Mouse (Mus musculus): ENCODE data around the gene Epha4. TPM values are rescaled to one million over a fixed set of nuclear protein-coding genes. Genes with fewer than 3 reads are reported as not detected.

The Epha4 gene
- total and polyA plus RNA-seq, 2 experiments from 2014 or later, result 36.0 to 107 TPM

DNA sequence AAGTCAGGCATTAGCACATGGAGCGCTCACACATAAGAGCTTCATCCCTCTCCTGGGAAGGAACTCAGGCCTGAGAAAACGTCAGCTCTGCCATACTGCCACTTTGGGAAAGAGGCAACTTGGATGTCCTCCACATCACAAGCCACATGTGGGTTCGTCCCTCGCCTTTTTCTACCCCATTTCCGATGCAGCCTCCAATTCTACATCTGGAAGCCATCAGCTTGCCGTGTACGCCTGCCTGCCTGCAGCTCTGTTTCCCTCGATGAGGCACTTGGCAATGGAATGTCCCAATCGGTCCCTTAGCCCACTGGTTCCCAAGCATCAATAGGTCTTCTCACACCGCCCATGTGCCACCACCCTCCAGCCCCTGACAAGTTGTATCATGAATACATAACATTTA lies 110.4 kb downstream of the Epha4 start:
- Histone ChIP-seq H3K9me3 (ENCODE audit: low read length) (no peaks in the 10 kb centered on the region), H3K27me3 (ENCODE audit: insufficient read depth, low read length) (no peaks in the 10 kb centered on the region), H3K27ac (no peak overlapping the region), H3K4me2 (ENCODE audit: low read depth, low read length) (no peak overlapping the region), H3K4me3 (ENCODE audit: low read length) (no peak overlapping the region), H3K36me3 (ENCODE audit: insufficient read depth, low read length) (no peaks in the 10 kb centered on the region), H3K4me1 (ENCODE audit: insufficient read depth, low read length) (peaks cover 4% of the 10 kb centered on the region; the same call in 1 of the 2 replicates), H3K9ac (replicated peaks; ENCODE audit: low read length) (no peak overlapping the region)
- DNase-seq (ENCODE audit: low spot score) (no peak), ATAC-seq (no peak)
- WGBS, result 72% methylated on average over 10 of the region's 10 CpGs
- TF ChIP-seq CTCF (IDR thresholded peaks at IDR 0.05; ENCODE audit: low read depth), result no peak

DNA sequence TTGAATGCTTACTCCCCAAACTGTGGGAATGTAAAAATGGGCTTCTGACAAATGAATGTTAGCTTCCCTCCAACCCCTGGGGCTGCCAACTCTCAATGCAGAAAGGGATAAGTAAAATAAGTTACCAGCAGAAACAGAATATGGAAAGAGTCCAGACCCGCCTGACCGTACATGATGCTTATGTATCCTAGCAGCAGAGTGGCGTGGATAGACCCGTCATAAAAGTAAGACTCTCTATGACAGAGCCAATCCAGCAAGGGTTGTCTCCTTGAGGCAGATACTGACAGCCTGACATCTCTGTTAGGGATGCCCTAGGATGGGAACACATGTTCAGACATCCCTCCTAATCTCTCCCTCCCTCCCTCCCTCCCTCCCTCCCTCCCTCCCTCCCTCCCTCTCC lies 111.9 kb downstream of the Epha4 start:
- ATAC-seq, result peak; percentile 67

DNA sequence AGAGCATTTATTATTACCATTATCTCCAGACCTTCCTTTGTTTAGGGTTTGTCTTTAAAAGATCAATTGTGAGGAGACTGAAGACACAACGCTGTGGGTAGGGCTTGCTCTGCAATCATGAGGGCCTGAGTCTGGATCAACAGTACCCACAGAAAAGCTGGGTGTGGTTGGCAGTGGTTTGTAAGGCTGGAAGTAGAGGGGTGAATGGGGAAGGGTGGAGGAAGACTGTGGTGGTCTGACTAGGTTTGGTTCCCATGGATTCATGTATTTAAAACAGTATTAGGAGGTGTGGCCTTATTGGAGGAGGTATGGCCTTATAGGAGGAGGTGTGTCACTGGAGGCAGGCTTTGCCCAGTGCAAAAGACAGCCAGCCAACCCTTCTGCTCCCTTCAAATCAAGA lies 113.4 kb downstream of the Epha4 start:
- WGBS, result 74% methylated on average over 1 of the region's 1 CpGs
- H3K36me3 ChIP-seq (ENCODE audit: insufficient read depth, low read length), result peaks cover 4% of the 10 kb centered on the region; the same call in 1 of the 2 replicates
- no peak for TF ChIP-seq CTCF (IDR thresholded peaks at IDR 0.05; ENCODE audit: low read depth)
- H3K9ac ChIP-seq (replicated peaks; ENCODE audit: low read length), result no peak overlapping the region
- no peak overlapping the region for H3K27ac ChIP-seq
- H3K9me3 ChIP-seq (ENCODE audit: low read length), result no peaks in the 10 kb centered on the region
- H3K4me2 ChIP-seq (ENCODE audit: low read depth, low read length), result no peak overlapping the region
- ATAC-seq (no peak), DNase-seq (ENCODE audit: low spot score) (no peak)
- no peak overlapping the region for H3K4me3 ChIP-seq (ENCODE audit: low read length)
- peaks cover 4% of the 10 kb centered on the region; the same call in 1 of the 2 replicates for H3K4me1 ChIP-seq (ENCODE audit: insufficient read depth, low read length)
- no peaks in the 10 kb centered on the region for H3K27me3 ChIP-seq (ENCODE audit: insufficient read depth, low read length)

More for the DNA sequence above, 111.9 kb downstream of the Epha4 start:
- whole genome bisulfite sequencing, result 40% methylated on average over 4 of the region's 4 CpGs
- no peak for DNase-seq (ENCODE audit: low spot score)
- no peaks in the 10 kb centered on the region for H3K27me3 ChIP-seq (ENCODE audit: insufficient read depth, low read length)
- peaks cover 4% of the 10 kb centered on the region; the same call in 1 of the 2 replicates for H3K36me3 ChIP-seq (ENCODE audit: insufficient read depth, low read length)
- no peak for TF ChIP-seq CTCF (IDR thresholded peaks at IDR 0.05; ENCODE audit: low read depth)
- H3K9me3 ChIP-seq (ENCODE audit: low read length), result no peaks in the 10 kb centered on the region
- H3K4me1 ChIP-seq (ENCODE audit: insufficient read depth, low read length), result peaks cover 4% of the 10 kb centered on the region; the same call in 1 of the 2 replicates
- H3K9ac ChIP-seq (replicated peaks; ENCODE audit: low read length), result no peak overlapping the region
- no peak overlapping the region for H3K27ac ChIP-seq
- no peak overlapping the region for H3K4me2 ChIP-seq (ENCODE audit: low read depth, low read length)
- no peak overlapping the region for H3K4me3 ChIP-seq (ENCODE audit: low read length)

DNA sequence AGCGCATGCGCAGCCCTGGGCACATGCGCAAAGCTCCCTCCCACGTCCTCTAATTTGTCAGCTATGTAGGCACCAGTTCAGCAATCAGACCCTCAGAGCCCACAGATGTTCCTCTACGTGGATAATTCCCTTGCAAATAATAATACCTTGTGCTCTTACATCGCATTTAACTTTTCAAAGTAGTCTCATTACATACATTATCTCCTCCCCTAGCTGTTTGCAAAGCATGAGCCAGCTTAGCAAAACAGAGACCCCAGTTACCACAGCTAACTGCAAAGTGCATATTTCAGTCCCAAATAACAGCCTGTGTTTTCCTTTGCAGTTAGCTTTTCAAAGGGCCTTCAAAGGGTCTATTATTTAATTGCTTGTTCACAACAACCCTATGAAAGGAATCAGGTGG lies 123.3 kb downstream of the Epha4 start:
- no peak overlapping the region for H3K27ac ChIP-seq
- no peaks in the 10 kb centered on the region for H3K9me3 ChIP-seq (ENCODE audit: low read length)
- H3K36me3 ChIP-seq (ENCODE audit: insufficient read depth, low read length), result peaks cover 5% of the 10 kb centered on the region; the same call in 1 of the 2 replicates
- H3K4me2 ChIP-seq (ENCODE audit: low read depth, low read length), result no peak overlapping the region
- DNase-seq (ENCODE audit: low spot score), result no peak
- H3K4me1 ChIP-seq (ENCODE audit: insufficient read depth, low read length), result no peaks in the 10 kb centered on the region
- TF ChIP-seq CTCF (IDR thresholded peaks at IDR 0.05; ENCODE audit: low read depth), result no peak
- no peak overlapping the region for H3K9ac ChIP-seq (replicated peaks; ENCODE audit: low read length)
- no peak overlapping the region for H3K4me3 ChIP-seq (ENCODE audit: low read length)
- no peak for ATAC-seq
- H3K27me3 ChIP-seq (ENCODE audit: insufficient read depth, low read length), result no peaks in the 10 kb centered on the region
- 80% methylated on average over 6 of the region's 6 CpGs for WGBS

DNA sequence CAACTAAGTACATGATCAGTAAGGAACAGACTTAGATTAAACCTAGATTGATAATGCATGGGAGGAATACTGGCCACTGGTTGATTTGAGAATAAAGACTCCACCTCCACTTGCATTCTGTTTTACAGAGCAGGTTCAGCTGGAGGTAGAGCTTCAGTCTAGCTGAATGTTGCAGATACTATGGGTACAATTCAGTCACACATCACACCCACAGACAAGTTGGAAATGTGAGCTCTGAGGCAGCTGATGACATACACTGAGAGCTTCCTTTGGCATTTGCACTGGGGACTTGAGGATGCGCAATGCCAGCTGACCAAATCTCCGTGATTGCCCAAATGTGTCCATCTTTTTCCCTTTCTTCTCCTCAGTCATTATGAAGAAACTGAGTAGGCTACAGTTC lies 125.8 kb downstream of the Epha4 start:
- no peak for ATAC-seq

DNA sequence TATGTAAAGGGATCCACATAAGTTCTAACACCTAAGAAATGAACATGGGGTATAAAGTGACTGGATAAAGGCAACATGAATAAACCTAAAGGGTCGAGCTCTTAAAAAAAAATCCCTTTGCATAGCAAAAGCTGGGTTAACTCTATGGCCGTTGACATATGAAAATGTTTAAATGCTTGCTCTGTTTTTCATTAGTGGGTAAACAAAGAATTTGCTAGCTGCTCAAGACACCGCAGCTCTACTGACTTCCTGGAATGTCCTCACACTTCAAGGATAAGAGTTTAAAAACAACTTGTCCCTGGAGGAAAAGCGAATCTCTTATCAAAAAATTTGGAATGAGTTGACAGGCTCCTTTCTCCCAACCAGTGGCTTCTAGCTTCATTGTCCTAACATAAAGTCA lies 126.3 kb downstream of the Epha4 start:
- TF ChIP-seq CTCF (IDR thresholded peaks at IDR 0.05; ENCODE audit: low read depth), result no peak
- Histone ChIP-seq H3K27ac (no peak overlapping the region), H3K36me3 (ENCODE audit: insufficient read depth, low read length) (peaks cover 5% of the 10 kb centered on the region; the same call in 1 of the 2 replicates), H3K9ac (replicated peaks; ENCODE audit: low read length) (no peak overlapping the region), H3K4me3 (ENCODE audit: low read length) (no peak overlapping the region), H3K9me3 (ENCODE audit: low read length) (no peaks in the 10 kb centered on the region), H3K4me1 (ENCODE audit: insufficient read depth, low read length) (no peaks in the 10 kb centered on the region), H3K27me3 (ENCODE audit: insufficient read depth, low read length) (no peaks in the 10 kb centered on the region), H3K4me2 (ENCODE audit: low read depth, low read length) (no peak overlapping the region)
- 89% methylated on average over 4 of the region's 4 CpGs for WGBS
- DNase-seq (ENCODE audit: low spot score) (no peak), ATAC-seq (no peak)

More for the DNA sequence above, 125.8 kb downstream of the Epha4 start:
- Histone ChIP-seq H3K36me3 (ENCODE audit: insufficient read depth, low read length) (peaks cover 5% of the 10 kb centered on the region; the same call in 1 of the 2 replicates), H3K4me2 (ENCODE audit: low read depth, low read length) (no peak overlapping the region), H3K27ac (no peak overlapping the region), H3K27me3 (ENCODE audit: insufficient read depth, low read length) (no peaks in the 10 kb centered on the region), H3K9me3 (ENCODE audit: low read length) (no peaks in the 10 kb centered on the region), H3K4me1 (ENCODE audit: insufficient read depth, low read length) (no peaks in the 10 kb centered on the region), H3K4me3 (ENCODE audit: low read length) (no peak overlapping the region), H3K9ac (replicated peaks; ENCODE audit: low read length) (no peak overlapping the region)
- TF ChIP-seq CTCF (IDR thresholded peaks at IDR 0.05; ENCODE audit: low read depth), result no peak
- WGBS, result 96% methylated on average over 2 of the region's 2 CpGs
- no peak for DNase-seq (ENCODE audit: low spot score)

DNA sequence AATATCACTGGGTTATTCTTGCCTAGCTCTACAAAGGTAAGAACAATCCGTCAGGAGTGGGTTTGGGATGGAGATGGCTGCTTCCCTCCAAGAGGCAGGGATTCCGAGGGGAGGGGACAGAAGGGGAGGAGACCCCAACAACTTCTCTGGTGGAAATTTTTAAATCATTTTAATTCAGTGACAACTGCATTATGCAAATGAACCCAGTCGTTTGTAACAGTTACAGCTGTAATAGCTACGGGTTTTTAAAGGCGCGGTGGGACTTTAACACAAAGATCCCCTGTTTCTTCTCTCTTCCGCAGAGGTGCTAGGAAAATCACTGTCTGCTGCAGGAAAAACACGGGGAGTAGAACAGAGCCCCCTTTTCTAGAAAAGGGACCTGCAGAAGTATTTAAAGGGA lies 129.3 kb downstream of the Epha4 start:
- DNase-seq (ENCODE audit: low spot score), result no peak
- Histone ChIP-seq H3K27me3 (ENCODE audit: insufficient read depth, low read length) (no peaks in the 10 kb centered on the region), H3K4me1 (ENCODE audit: insufficient read depth, low read length) (no peaks in the 10 kb centered on the region), H3K4me2 (ENCODE audit: low read depth, low read length) (no peak overlapping the region), H3K27ac (no peak overlapping the region), H3K36me3 (ENCODE audit: insufficient read depth, low read length) (peaks cover 5% of the 10 kb centered on the region; the same call in 1 of the 2 replicates), H3K4me3 (ENCODE audit: low read length) (no peak overlapping the region), H3K9me3 (ENCODE audit: low read length) (no peaks in the 10 kb centered on the region), H3K9ac (replicated peaks; ENCODE audit: low read length) (no peak overlapping the region)
- ATAC-seq, result no peak
- no peak for TF ChIP-seq CTCF (IDR thresholded peaks at IDR 0.05; ENCODE audit: low read depth)
- WGBS, result 58% methylated on average over 8 of the region's 8 CpGs

Measured in hindbrain, postnatal 0 days (tissue).